Mouse (Mus musculus): ENCODE measurements around the gene Sel1l. TPM values are rescaled to one million over a fixed set of nuclear protein-coding genes. Genes with fewer than 3 reads are reported as not detected.
"Not testable (repeated sequence)": the region's sequence is repeated elsewhere in the genome, so short reads cannot be mapped to it uniquely, and the experiment has no call there.

The Sel1l gene
- polyA plus RNA-seq, 1 experiment from 2014 or later = 104 TPM

DNA sequence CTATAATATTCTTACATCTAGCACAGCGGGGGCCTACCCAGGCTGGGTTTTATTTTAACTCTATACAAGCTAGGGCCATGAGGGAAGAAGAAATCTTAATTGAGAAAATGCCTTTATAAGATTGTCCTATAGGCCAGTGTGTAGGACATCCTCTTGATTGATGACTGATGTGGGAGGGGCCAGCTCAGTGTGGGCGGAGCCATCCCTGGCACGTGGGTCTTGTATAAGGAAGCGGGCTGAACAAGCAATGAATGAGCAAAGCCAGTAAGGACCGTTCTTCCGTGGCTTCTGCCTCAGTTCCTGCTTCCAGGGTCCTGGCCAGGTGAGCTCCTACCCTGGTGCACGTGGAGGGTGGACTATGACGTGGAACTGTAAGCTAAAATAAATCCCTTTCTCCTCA lies 55.7 kb downstream of the Sel1l start:
- WGBS = 70% methylated on average over 8 of the region's 8 CpGs
- Histone ChIP-seq H3K27ac (ENCODE audit: low read depth) (no peak overlapping the region), H3K4me1 (ENCODE audit: insufficient read depth) (no peaks in the 10 kb centered on the region; the same call in 1 of the 2 replicates), H3K4me2 (no peak overlapping the region), H3K36me3 (ENCODE audit: insufficient read depth) (no peaks in the 10 kb centered on the region), H3K27me3 (ENCODE audit: insufficient read depth, low read length) (no peaks in the 10 kb centered on the region), H3K9me3 (ENCODE audit: low read depth, low read length) (no peaks in the 10 kb centered on the region), H3K4me3 (ENCODE audit: low read depth, low read length) (no peak overlapping the region), H3K9ac (no peak overlapping the region)
- ATAC-seq (ENCODE audit: insufficient read depth) = no peak
- DNase-seq = no peak
- no peak for TF ChIP-seq CTCF (IDR thresholded peaks at IDR 0.05; ENCODE audit: low read depth)

DNA sequence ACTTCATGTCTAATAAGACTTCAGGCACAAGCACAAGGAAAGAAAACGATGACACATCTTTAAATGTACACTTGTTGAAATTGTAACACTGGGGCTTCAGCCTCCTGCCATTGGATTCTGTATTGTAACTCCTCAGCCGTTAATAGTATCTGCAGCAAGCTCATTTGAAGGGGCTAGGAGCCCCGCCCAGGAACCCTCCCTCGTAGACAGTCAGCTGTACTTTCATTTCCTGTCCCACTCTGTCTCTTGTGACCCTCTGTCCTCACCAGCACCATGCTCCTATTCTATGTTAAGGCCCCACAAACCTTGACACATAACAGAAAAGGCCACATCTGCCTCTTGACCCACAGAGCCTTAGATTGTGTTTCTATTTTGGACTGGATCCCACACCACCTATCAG lies 57.1 kb downstream of the Sel1l start:
- Histone ChIP-seq H3K4me2 (no peak overlapping the region), H3K27ac (ENCODE audit: low read depth) (no peak overlapping the region), H3K9me3 (ENCODE audit: low read depth, low read length) (no peaks in the 10 kb centered on the region), H3K36me3 (ENCODE audit: insufficient read depth) (no peaks in the 10 kb centered on the region), H3K4me1 (ENCODE audit: insufficient read depth) (no peaks in the 10 kb centered on the region; the same call in 1 of the 2 replicates), H3K27me3 (ENCODE audit: insufficient read depth, low read length) (no peaks in the 10 kb centered on the region), H3K9ac (no peak overlapping the region), H3K4me3 (ENCODE audit: low read depth, low read length) (no peak overlapping the region)
- TF ChIP-seq CTCF (IDR thresholded peaks at IDR 0.05; ENCODE audit: low read depth) = no peak
- no peak for ATAC-seq (ENCODE audit: insufficient read depth)
- WGBS = 53% methylated on average over 4 of the region's 4 CpGs
- no peak for DNase-seq

DNA sequence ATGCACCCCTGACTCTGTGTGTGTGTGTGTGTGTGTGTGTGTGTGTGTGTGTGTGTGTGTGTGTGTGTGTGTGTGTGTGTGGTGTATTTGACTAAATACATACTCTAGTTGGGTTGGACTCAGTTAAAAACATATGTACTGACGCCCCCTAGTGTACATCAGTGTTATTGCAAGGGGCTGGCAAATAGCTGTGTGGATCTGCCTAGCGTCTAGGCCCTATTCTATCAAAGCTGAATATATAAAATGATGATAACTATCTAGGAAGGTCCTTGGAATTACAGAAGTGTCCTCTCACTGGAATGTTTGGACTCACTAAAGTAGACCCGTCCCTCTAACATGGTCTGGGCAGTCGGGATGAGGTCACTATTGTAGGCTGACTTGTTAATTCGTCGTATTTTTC lies 59.2 kb downstream of the Sel1l start:
- Histone ChIP-seq H3K9me3 (ENCODE audit: low read depth, low read length) (no peaks in the 10 kb centered on the region), H3K4me3 (ENCODE audit: low read depth, low read length) (no peak overlapping the region), H3K27me3 (ENCODE audit: insufficient read depth, low read length) (no peaks in the 10 kb centered on the region), H3K4me2 (no peak overlapping the region), H3K36me3 (ENCODE audit: insufficient read depth) (no peaks in the 10 kb centered on the region), H3K4me1 (ENCODE audit: insufficient read depth) (no peaks in the 10 kb centered on the region; the same call in 1 of the 2 replicates), H3K27ac (ENCODE audit: low read depth) (no peak overlapping the region), H3K9ac (no peak overlapping the region)
- 55% methylated on average over 6 of the region's 6 CpGs for WGBS
- DNase-seq (peak; percentile 80), ATAC-seq (ENCODE audit: insufficient read depth) (no peak)
- peak; percentile 83 for TF ChIP-seq CTCF (IDR thresholded peaks at IDR 0.05; ENCODE audit: low read depth)

DNA sequence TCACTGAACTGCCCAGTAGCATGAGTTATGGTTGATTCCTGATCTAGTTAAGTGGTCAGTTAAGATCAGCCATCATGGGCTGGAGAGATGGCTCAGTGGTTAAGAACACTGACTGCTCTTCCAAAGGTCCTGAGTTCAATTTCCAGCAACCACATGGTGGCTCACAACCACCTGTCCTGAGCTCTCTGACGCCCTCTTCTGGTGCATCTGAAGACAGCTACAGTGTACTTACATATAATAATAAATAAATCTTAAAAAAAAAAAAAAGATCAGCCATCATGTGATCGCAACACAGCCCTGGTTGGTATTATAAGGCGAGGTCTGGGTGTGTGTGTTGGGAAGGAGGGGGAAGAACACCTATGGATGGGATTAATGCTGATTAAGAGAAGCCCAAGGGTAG lies 60.5 kb downstream of the Sel1l start:
- not testable (repeated sequence) for H3K9me3 ChIP-seq (ENCODE audit: low read depth, low read length); DNase-seq; H3K36me3 ChIP-seq (ENCODE audit: insufficient read depth); H3K27me3 ChIP-seq (ENCODE audit: insufficient read depth, low read length); H3K4me3 ChIP-seq (ENCODE audit: low read depth, low read length); ATAC-seq (ENCODE audit: insufficient read depth); H3K4me1 ChIP-seq (ENCODE audit: insufficient read depth); H3K9ac ChIP-seq; H3K27ac ChIP-seq (ENCODE audit: low read depth); H3K4me2 ChIP-seq
- WGBS = 58% methylated on average over 3 of the region's 3 CpGs

DNA sequence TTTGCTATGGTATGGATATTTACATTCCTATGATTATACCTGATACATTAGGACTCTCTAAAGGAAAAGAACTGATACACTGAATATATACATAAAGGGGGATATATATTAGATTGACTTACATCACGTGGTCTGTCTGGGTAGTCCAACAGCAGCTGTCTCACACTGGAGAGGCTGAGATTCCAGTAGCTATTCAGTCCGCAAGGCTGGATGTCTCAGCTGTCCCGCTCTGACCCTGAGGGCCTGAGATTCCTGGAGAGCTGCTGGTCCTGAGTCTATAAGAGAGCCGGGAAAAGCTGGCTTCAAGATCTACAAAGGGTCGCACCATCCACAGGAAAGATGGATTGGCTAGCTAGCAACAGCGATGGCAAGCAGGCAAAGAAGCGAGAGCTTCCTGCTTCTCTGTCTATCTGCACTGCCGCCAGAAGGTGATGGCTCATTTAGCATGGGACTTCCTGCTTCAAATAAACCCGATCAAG lies 61.0 kb downstream of the Sel1l start, which contains the start of gene Ston2:
TSS of gene Ston2 (minus strand) at position 429 of the 479 bp plus-strand sequence.
- no peaks in the 10 kb centered on the region for H3K27me3 ChIP-seq (ENCODE audit: insufficient read depth, low read length)
- no peaks in the 10 kb centered on the region for H3K9me3 ChIP-seq (ENCODE audit: low read depth, low read length)
- no peak for ATAC-seq (ENCODE audit: insufficient read depth)
- no peaks in the 10 kb centered on the region for H3K36me3 ChIP-seq (ENCODE audit: insufficient read depth)
- no peak within 1 kb of the TSS for H3K4me2 ChIP-seq
- WGBS = 55% methylated on average over 9 of the region's 9 CpGs
- no peaks in the 10 kb centered on the region; the same call in 1 of the 2 replicates for H3K4me1 ChIP-seq (ENCODE audit: insufficient read depth)
- H3K27ac ChIP-seq (ENCODE audit: low read depth) = no peak within 1 kb of the TSS
- H3K4me3 ChIP-seq (ENCODE audit: low read depth, low read length) = no peak within 1 kb of the TSS
- TF ChIP-seq CTCF (IDR thresholded peaks at IDR 0.05; ENCODE audit: low read depth) = no peak
- no peak for DNase-seq
- H3K9ac ChIP-seq = no peak within 1 kb of the TSS

DNA sequence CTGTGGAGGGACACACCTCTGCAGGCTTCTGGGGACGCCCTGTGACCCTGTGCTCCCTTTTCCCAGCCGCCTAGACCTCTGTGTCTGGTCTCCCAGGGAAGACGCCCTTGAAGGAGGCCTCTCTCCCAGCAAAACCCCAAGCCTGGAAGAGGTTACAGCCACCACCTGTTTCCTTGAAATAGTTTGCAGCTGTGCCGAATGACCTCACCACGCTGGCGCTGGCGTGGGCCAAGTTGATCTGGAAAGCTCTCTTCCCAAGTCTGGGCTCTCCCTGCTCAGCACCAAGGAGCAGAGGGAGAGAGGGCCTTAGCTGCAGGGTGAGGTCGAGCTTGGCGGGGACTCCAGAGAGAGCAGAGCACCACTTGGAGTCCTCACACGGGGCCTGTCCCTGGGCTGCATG lies 62.6 kb downstream of the Sel1l start:
- no peak overlapping the region for H3K4me3 ChIP-seq (ENCODE audit: low read depth, low read length)
- H3K4me1 ChIP-seq (ENCODE audit: insufficient read depth) = no peaks in the 10 kb centered on the region
- no peak for TF ChIP-seq CTCF (IDR thresholded peaks at IDR 0.05; ENCODE audit: low read depth)
- no peak overlapping the region for H3K27ac ChIP-seq (ENCODE audit: low read depth)
- H3K9ac ChIP-seq = no peak overlapping the region
- no peaks in the 10 kb centered on the region for H3K36me3 ChIP-seq (ENCODE audit: insufficient read depth)
- WGBS = 34% methylated on average over 10 of the region's 10 CpGs
- H3K4me2 ChIP-seq = no peak overlapping the region
- no peaks in the 10 kb centered on the region for H3K9me3 ChIP-seq (ENCODE audit: low read depth, low read length)
- peak; percentile 78 for ATAC-seq (ENCODE audit: insufficient read depth)
- H3K27me3 ChIP-seq (ENCODE audit: insufficient read depth, low read length) = no peaks in the 10 kb centered on the region
- peak; percentile 55 for DNase-seq

DNA sequence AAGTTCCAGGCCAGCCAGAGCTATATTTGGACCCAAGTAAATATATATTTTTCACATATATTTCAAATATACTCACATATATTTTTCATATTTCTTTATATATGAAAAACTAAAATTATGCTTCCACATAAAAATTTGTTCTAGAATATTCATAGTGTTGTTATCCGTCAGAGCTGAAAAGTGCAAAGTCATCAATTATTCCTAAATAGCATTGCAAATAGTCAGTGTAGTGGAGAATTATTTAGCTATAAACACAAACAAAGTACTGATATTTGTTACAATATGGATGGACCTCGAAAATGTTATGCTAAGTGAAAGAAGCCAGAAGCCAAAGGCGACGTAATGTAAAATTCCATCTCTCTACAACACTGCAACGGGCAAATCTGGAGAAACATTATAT lies 67.5 kb downstream of the Sel1l start:
- DNase-seq = no peak
- H3K9ac ChIP-seq = no peak overlapping the region
- no peak for ATAC-seq (ENCODE audit: insufficient read depth)
- no peaks in the 10 kb centered on the region for H3K36me3 ChIP-seq (ENCODE audit: insufficient read depth)
- WGBS = 84% methylated on average over 5 of the region's 5 CpGs
- 0 out of 2 replicates have a peak, but pooled peaks cover 4% of the 10 kb centered on the region for H3K27me3 ChIP-seq (ENCODE audit: insufficient read depth, low read length)
- no peaks in the 10 kb centered on the region for H3K4me1 ChIP-seq (ENCODE audit: insufficient read depth)
- H3K4me2 ChIP-seq = no peak overlapping the region
- no peak overlapping the region for H3K27ac ChIP-seq (ENCODE audit: low read depth)
- no peak overlapping the region for H3K4me3 ChIP-seq (ENCODE audit: low read depth, low read length)
- H3K9me3 ChIP-seq (ENCODE audit: low read depth, low read length) = no peaks in the 10 kb centered on the region
- TF ChIP-seq CTCF (IDR thresholded peaks at IDR 0.05; ENCODE audit: low read depth) = no peak

DNA sequence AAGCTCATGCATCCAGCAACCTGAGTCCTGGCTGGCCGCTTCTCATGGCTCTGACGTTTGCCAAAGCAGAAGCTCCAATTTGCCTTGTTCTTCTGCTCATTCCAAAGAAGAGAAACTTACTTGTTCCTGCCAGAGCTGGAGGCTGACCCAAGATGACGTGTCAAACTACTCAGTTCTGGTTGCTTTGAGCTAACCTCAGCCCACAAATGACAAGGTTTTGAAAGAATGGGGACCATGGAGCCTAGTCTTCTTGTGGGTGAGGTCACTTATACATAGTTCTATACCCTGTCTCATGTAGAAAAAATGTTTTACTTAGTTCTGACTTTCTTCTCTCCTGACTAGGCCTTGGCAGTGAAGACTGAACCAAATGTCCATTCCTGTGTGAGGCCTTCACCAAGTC lies 68.4 kb downstream of the Sel1l start:
- no peak overlapping the region for H3K4me3 ChIP-seq (ENCODE audit: low read depth, low read length)
- ATAC-seq (ENCODE audit: insufficient read depth) = no peak
- H3K4me1 ChIP-seq (ENCODE audit: insufficient read depth) = no peaks in the 10 kb centered on the region
- H3K36me3 ChIP-seq (ENCODE audit: insufficient read depth) = no peaks in the 10 kb centered on the region
- no peak for DNase-seq
- H3K4me2 ChIP-seq = no peak overlapping the region
- H3K9ac ChIP-seq = no peak overlapping the region
- no peaks in the 10 kb centered on the region for H3K9me3 ChIP-seq (ENCODE audit: low read depth, low read length)
- no peak for TF ChIP-seq CTCF (IDR thresholded peaks at IDR 0.05; ENCODE audit: low read depth)
- 0 out of 2 replicates have a peak, but pooled peaks cover 4% of the 10 kb centered on the region for H3K27me3 ChIP-seq (ENCODE audit: insufficient read depth, low read length)
- WGBS = 77% methylated on average over 3 of the region's 3 CpGs
- no peak overlapping the region for H3K27ac ChIP-seq (ENCODE audit: low read depth)
